ENCODE assay signal across 13 mouse cellular contexts in genomic region chr5:107252435-107252834, GRCm38 (mm10). TPM values are rescaled to one million over a fixed set of nuclear protein-coding genes. Genes with fewer than 3 reads are reported as not detected.
A peak's percentile ranks its signal among the peaks of the same experiment; 100 is the strongest.
DNase-seq lines count a peak whose midpoint lies in the region; ATAC-seq and TF ChIP-seq lines count a peak whose summit lies in the region.
"Had no signal": no experiment of that assay in that cellular context is flagged by ENCODE, and none has a peak within 500 bp of the region (broad histone marks: within the 10 kb centered on the region; RNA-seq: fewer than 3 reads in every experiment).

No protein-coding gene starts in this region.

- H3K9me3 ChIP-seq in heart, embryonic 13.5 days = no peaks in the 10 kb centered on the region
- H3K9me3 ChIP-seq in stomach, embryonic 14.5 days (ENCODE audit: control insufficient read depth, low read depth, low read length) = peaks cover 3% of the 10 kb centered on the region; the same call in 1 of the 2 replicates
- H3K9me3 ChIP-seq in stomach, postnatal 0 days (ENCODE audit: control insufficient read depth, low read length) = no peaks in the 10 kb centered on the region
- no peaks in the 10 kb centered on the region for H3K9me3 ChIP-seq in intestine, embryonic 16.5 days (ENCODE audit: control insufficient read depth, low read length)
- H3K9me3 ChIP-seq in stomach, embryonic 16.5 days (replicated peaks; ENCODE audit: control insufficient read depth, low read length) = no peaks in the 10 kb centered on the region

- H3K27ac ChIP-seq in heart, embryonic 13.5 days (replicated peaks) = peak overlapping the region; percentile 77
- H3K27ac ChIP-seq in stomach, embryonic 14.5 days (ENCODE audit: low read length) = peak overlapping the region; percentile 64; the same call in 1 of the 2 replicates
- no peak overlapping the region for H3K27ac ChIP-seq in stomach, postnatal 0 days (replicated peaks)
- H3K27ac ChIP-seq in intestine, embryonic 16.5 days (ENCODE audit: low read length) = peak overlapping the region; percentile 81
- peak overlapping the region; percentile 44; the same call in 1 of the 2 replicates for H3K27ac ChIP-seq in stomach, embryonic 16.5 days (ENCODE audit: low read length)
- H3K27ac ChIP-seq: limb, embryonic 13.5 days; neural tube, embryonic 12.5 days had no signal

- 0 out of 2 replicates have a peak overlapping the region, but pooled peaks have one; percentile 10 for H3K9ac ChIP-seq in heart, embryonic 13.5 days
- H3K9ac ChIP-seq in stomach, embryonic 14.5 days (replicated peaks; ENCODE audit: low read depth, low read length) = no peak overlapping the region
- H3K9ac ChIP-seq in stomach, postnatal 0 days (ENCODE audit: low read length) = no peak overlapping the region
- 0 out of 2 replicates have a peak overlapping the region, but pooled peaks have one; percentile 11 for H3K9ac ChIP-seq in intestine, embryonic 16.5 days (ENCODE audit: low read depth, low read length)
- no peak overlapping the region for H3K9ac ChIP-seq in stomach, embryonic 16.5 days (ENCODE audit: low read length)
- H3K9ac ChIP-seq: limb, embryonic 13.5 days; neural tube, embryonic 12.5 days had no signal

- no peak for TF ChIP-seq CTCF in stomach, postnatal 0 days (IDR thresholded peaks at IDR 0.05; ENCODE audit: low read depth)

- no peak for ATAC-seq in heart, embryonic 13.5 days (ENCODE audit: extremely low read depth, insufficient number of reproducible peaks, low FRiP score, low TSS enrichment)
- ATAC-seq in stomach, embryonic 14.5 days (ENCODE audit: insufficient number of reproducible peaks, insufficient read depth, low FRiP score, low read depth) = no peak
- ATAC-seq in stomach, postnatal 0 days (ENCODE audit: low FRiP score, low TSS enrichment) = no peak
- ATAC-seq in intestine, embryonic 16.5 days = peak; percentile 39
- no peak for ATAC-seq in stomach, embryonic 16.5 days (ENCODE audit: insufficient read depth, low FRiP score)
- no peak for ATAC-seq in inflammation-experienced regulatory T-cells, adult 6 months
- ATAC-seq: CD4-positive, CD25-positive, alpha-beta regulatory T cell, adult 4 months had no signal

- WGBS in heart, embryonic 13.5 days = 30% methylated on average over 1 of the region's 1 CpGs
- 25% methylated on average over 1 of the region's 1 CpGs for WGBS in stomach, embryonic 14.5 days
- 33% methylated on average over 1 of the region's 1 CpGs for WGBS in stomach, postnatal 0 days
- WGBS in intestine, embryonic 16.5 days = 24% methylated on average over 1 of the region's 1 CpGs
- 23% methylated on average over 1 of the region's 1 CpGs for WGBS in stomach, embryonic 16.5 days

- intact Hi-C loops in heart, postnatal 10 days (cut with DNase I) = no loop called here
- intact Hi-C loops in left cerebral cortex, postnatal 10 days (cut with DNase I) = no loop called here

- no peak overlapping the region for H3K4me3 ChIP-seq in heart, embryonic 13.5 days
- no peak overlapping the region for H3K4me3 ChIP-seq in stomach, embryonic 14.5 days (ENCODE audit: low read depth, low read length)
- no peak overlapping the region for H3K4me3 ChIP-seq in stomach, postnatal 0 days (ENCODE audit: low read depth, low read length)
- no peak overlapping the region for H3K4me3 ChIP-seq in intestine, embryonic 16.5 days (ENCODE audit: low read length)
- no peak overlapping the region for H3K4me3 ChIP-seq in stomach, embryonic 16.5 days (replicated peaks; ENCODE audit: low read length)
- H3K4me3 ChIP-seq: erythroblast, embryonic 14.5 days; limb, embryonic 13.5 days; neural tube, embryonic 12.5 days had no signal

- no peak for TF ChIP-seq EP300 in stomach, postnatal 0 days (optimal IDR thresholded peaks at IDR 0.05)

- H3K36me3 ChIP-seq in heart, embryonic 13.5 days = peaks cover 23% of the 10 kb centered on the region
- H3K36me3 ChIP-seq in stomach, embryonic 14.5 days (ENCODE audit: control insufficient read depth, insufficient read depth, low read length) = no peaks in the 10 kb centered on the region; the same call in 1 of the 2 replicates
- H3K36me3 ChIP-seq in stomach, postnatal 0 days (ENCODE audit: control insufficient read depth, insufficient read depth, low read length) = no peaks in the 10 kb centered on the region
- no peaks in the 10 kb centered on the region; the same call in 1 of the 2 replicates for H3K36me3 ChIP-seq in intestine, embryonic 16.5 days (ENCODE audit: control insufficient read depth, insufficient read depth, low read length)
- H3K36me3 ChIP-seq in stomach, embryonic 16.5 days (ENCODE audit: control insufficient read depth, insufficient read depth, low read length) = peaks cover 10% of the 10 kb centered on the region; the same call in 1 of the 2 replicates
- H3K36me3 ChIP-seq: neural tube, embryonic 12.5 days had no signal

- H3K4me2 ChIP-seq in heart, embryonic 13.5 days = no peak overlapping the region
- no peak overlapping the region for H3K4me2 ChIP-seq in stomach, embryonic 14.5 days (replicated peaks; ENCODE audit: low read depth, low read length)
- no peak overlapping the region for H3K4me2 ChIP-seq in stomach, postnatal 0 days (replicated peaks; ENCODE audit: low read depth)
- H3K4me2 ChIP-seq in intestine, embryonic 16.5 days (ENCODE audit: low read depth, low read length) = no peak overlapping the region
- H3K4me2 ChIP-seq in stomach, embryonic 16.5 days (ENCODE audit: low read depth, low read length) = no peak overlapping the region
- H3K4me2 ChIP-seq: limb, embryonic 13.5 days; neural tube, embryonic 12.5 days had no signal

- H3K27me3 ChIP-seq in heart, embryonic 13.5 days (replicated peaks) = no peaks in the 10 kb centered on the region
- H3K27me3 ChIP-seq in stomach, embryonic 14.5 days (ENCODE audit: control insufficient read depth, insufficient read depth, low read length) = no peaks in the 10 kb centered on the region
- no peaks in the 10 kb centered on the region for H3K27me3 ChIP-seq in stomach, postnatal 0 days (ENCODE audit: control insufficient read depth, insufficient read depth, low read length)
- no peaks in the 10 kb centered on the region for H3K27me3 ChIP-seq in intestine, embryonic 16.5 days (replicated peaks; ENCODE audit: control insufficient read depth, insufficient read depth, low read length)
- no peaks in the 10 kb centered on the region for H3K27me3 ChIP-seq in stomach, embryonic 16.5 days (ENCODE audit: control insufficient read depth, insufficient read depth, low read length)
- H3K27me3 ChIP-seq: limb, embryonic 13.5 days had no signal

- no peak for DNase-seq in heart, postnatal 10 days
- no peak for DNase-seq in stomach, postnatal 0 days (ENCODE audit: low spot score)
- DNase-seq in left cerebral cortex, postnatal 10 days (ENCODE audit: extremely low spot score in 1 of 2, low spot score in 2 of 2) = no peak
- DNase-seq: gastrocnemius, postnatal 36 days had no signal

- peaks cover 34% of the 10 kb centered on the region for H3K4me1 ChIP-seq in heart, embryonic 13.5 days
- H3K4me1 ChIP-seq in stomach, embryonic 14.5 days (ENCODE audit: control insufficient read depth, insufficient read depth, low read length) = peaks cover 24% of the 10 kb centered on the region
- H3K4me1 ChIP-seq in stomach, postnatal 0 days (replicated peaks; ENCODE audit: control insufficient read depth, insufficient read depth) = peaks cover 5% of the 10 kb centered on the region
- H3K4me1 ChIP-seq in intestine, embryonic 16.5 days (ENCODE audit: control insufficient read depth, insufficient read depth, low read length) = peaks cover 28% of the 10 kb centered on the region
- H3K4me1 ChIP-seq in stomach, embryonic 16.5 days (ENCODE audit: control insufficient read depth, insufficient read depth, low read length) = peaks cover 26% of the 10 kb centered on the region

RNA-seq across cellular contexts. Expression of gene Tgfbr3, which starts 37.0 kb away (rescaled TPM):
- 19.1 and 20.5 TPM in 2 replicates for polyA plus RNA-seq in heart, embryonic 13.5 days (2015; fragmentation: Nextera tagmentation; extraction: Ambion mirVana)
- total RNA-seq in heart, postnatal 10 days (2021) = 10 to 100 TPM; 42.6 to 52.0 TPM
- polyA plus RNA-seq in stomach, embryonic 14.5 days (2014; fragmentation: Nextera tagmentation; extraction: Ambion mirVana) = 34.4 and 34.5 TPM in 2 replicates
- 10.6 and 11.9 TPM in 2 replicates for polyA plus RNA-seq in stomach, postnatal 0 days (2015; fragmentation: Nextera tagmentation; extraction: Ambion mirVana)
- polyA plus RNA-seq in intestine, embryonic 16.5 days (2015; fragmentation: Nextera tagmentation; extraction: Ambion mirVana) = 14.6 and 14.9 TPM in 2 replicates
- 29.5 and 31.1 TPM in 2 replicates for polyA plus RNA-seq in stomach, embryonic 16.5 days (2015; fragmentation: Nextera tagmentation; extraction: Ambion mirVana)
- 10 to 100 TPM in 2 of 3 experiments, 1 to 10 TPM in 1; 2.1 to 17.2 (median 11.8) TPM for polyA plus RNA-seq in inflammation-experienced regulatory T-cells, adult 6 months (2017; shearing (Covaris generic))
- total RNA-seq in left cerebral cortex, postnatal 10 days (2021) = 1 to 10 TPM; 7.2 to 7.7 TPM

Comparison
In these comparisons a context has a peak if more than half of its experiments do, and no peak if none do; other contexts are left out.
1. H3K9ac ChIP-seq: peak in heart, embryonic 13.5 days (single experiment) and intestine, embryonic 16.5 days (single experiment); none in stomach, embryonic 14.5 days (single experiment), stomach, postnatal 0 days (single experiment) and stomach, embryonic 16.5 days (single experiment).